Mouse (Mus musculus): ENCODE measurements around the gene Noc2l. TPM values are rescaled to one million over a fixed set of nuclear protein-coding genes. Genes with fewer than 3 reads are reported as not detected.

Gene Noc2l
- total RNA-seq, 2 experiments from 2014 or later, result 22.7 to 23.2 TPM

- peak; percentile 91 to 93 for DNase-seq
- intact Hi-C loops (cut with DNase I), result no loop called here
These were observed 20.2 kb upstream of the Noc2l start, which contains the start of gene Perm1 for GRCm38 (mm10) chr4:156215649-156216048. Perm1 (plus strand) TSS chr4:156215868.

GRCm38 (mm10) chr4:156216196-156216595 lies 19.6 kb upstream of the Noc2l start:
- intact Hi-C loops (cut with DNase I), result no loop called here
- DNase-seq, result peak; percentile 36 to 49

GRCm38 (mm10) chr4:156217022-156217669 lies 18.7 kb upstream of the Noc2l start:
- DNase-seq, result peak; percentile 48 to 53
- intact Hi-C loops (cut with DNase I), result no loop called here

- DNase-seq, result peak in 1 of 2 experiments; percentile 32
- intact Hi-C loops (cut with DNase I), result no loop called here
These were observed 18.0 kb upstream of the Noc2l start for GRCm38 (mm10) chr4:156217838-156218237.

- intact Hi-C loops (cut with DNase I), result no loop called here
- no peak for DNase-seq
These were observed 15.9 kb upstream of the Noc2l start for GRCm38 (mm10) chr4:156219936-156220335.

GRCm38 (mm10) chr4:156224276-156224675 lies 11.5 kb upstream of the Noc2l start:
- no peak for DNase-seq
- intact Hi-C loops (cut with DNase I), result no loop called here

GRCm38 (mm10) chr4:156227752-156228392 lies 7.9 kb upstream of the Noc2l start:
- DNase-seq, result peak; percentile 65 to 66
- intact Hi-C loops (cut with DNase I), result no loop called here

- intact Hi-C loops (cut with DNase I), result no loop called here
- DNase-seq, result no peak
These were observed 7.3 kb upstream of the Noc2l start for GRCm38 (mm10) chr4:156228393-156229024.

- intact Hi-C loops (cut with DNase I), result loop anchor here (2.0 kb wide), 1 partner anchor 123 kb away; no protein-coding TSS in a partner anchor
- DNase-seq, result peak in 1 of 2 experiments; percentile 34
These were observed 1.7 kb upstream of the Noc2l start for GRCm38 (mm10) chr4:156234021-156234501.

GRCm38 (mm10) chr4:156234701-156235213 lies 1.1 kb upstream of the Noc2l start, which contains the start of gene Plekhn1:
Plekhn1 (minus strand) TSS chr4:156234857.
- peak; percentile 80 to 82 for DNase-seq
- intact Hi-C loops (cut with DNase I), result loop anchor here (2.0 kb wide), 1 partner anchor 124 kb away; no protein-coding TSS in a partner anchor

- no peak for DNase-seq
- intact Hi-C loops (cut with DNase I), result loop anchor here (2.0 kb wide), 1 partner anchor 125 kb away; no protein-coding TSS in a partner anchor
These were observed 445 bp upstream of the Noc2l start for GRCm38 (mm10) chr4:156235360-156235770.

- no peak for DNase-seq
- intact Hi-C loops (cut with DNase I), result no loop called here
These were observed 1.0 kb downstream of the Noc2l start for GRCm38 (mm10) chr4:156236651-156237447.

GRCm38 (mm10) chr4:156249567-156249966 lies 13.8 kb downstream of the Noc2l start:
- intact Hi-C loops (cut with DNase I), result no loop called here
- DNase-seq, result no peak

- intact Hi-C loops (cut with DNase I), result no loop called here
- DNase-seq, result no peak
These were observed 15.3 kb downstream of the Noc2l start for GRCm38 (mm10) chr4:156251081-156251480.

- DNase-seq, result no peak
- intact Hi-C loops (cut with DNase I), result no loop called here
These were observed 16.3 kb downstream of the Noc2l start for GRCm38 (mm10) chr4:156252140-156252539.

GRCm38 (mm10) chr4:156252619-156253018 lies 16.8 kb downstream of the Noc2l start:
- no peak for DNase-seq
- intact Hi-C loops (cut with DNase I), result no loop called here

GRCm38 (mm10) chr4:156253043-156253442 lies 17.2 kb downstream of the Noc2l start:
- intact Hi-C loops (cut with DNase I), result no loop called here

GRCm38 (mm10) chr4:156254361-156255077 lies 18.7 kb downstream of the Noc2l start:
- intact Hi-C loops (cut with DNase I), result no loop called here
- DNase-seq, result no peak

More at GRCm38 (mm10) chr4:156253043-156253442, 17.2 kb downstream of the Noc2l start:
- no peak for DNase-seq

GRCm38 (mm10) chr4:156255078-156255839 lies 19.4 kb downstream of the Noc2l start, which contains the start of gene Samd11:
Samd11 (minus strand) TSS chr4:156255657.
- intact Hi-C loops (cut with DNase I), result no loop called here
- no peak for DNase-seq
